Mouse (Mus musculus) E14TG2a.4 (cell line): ENCODE measurements at regions not wholly inside any gene's neighbourhood (a gene's known extent, or its start where the extent isn't known, plus 50 kb on each side); places are given as distances from the start of the nearest gene placed in this dataset.

Experiments used
- H3K27me3 ChIP-seq: 2 replicates; pipeline ENCODE4 v1.6.1; 2014; ENCODE audit warnings: low read length, control low read depth; ENCODE audit not compliant: insufficient read depth
- H3K36me3 ChIP-seq: 2 replicates; pipeline ENCODE4 v1.6.1; 2014; ENCODE audit warnings: low read length, control low read depth; ENCODE audit not compliant: insufficient read depth
- H3K4me1 ChIP-seq: replicated peaks from 2 replicates; pipeline ENCODE4 v1.6.1; 2014; ENCODE audit warnings: low read depth, low read length, control low read depth
- H3K4me3 ChIP-seq: replicated peaks from 2 replicates; pipeline ENCODE4 v1.5.1; 2014; ENCODE audit warnings: mild to moderate bottlenecking, low read length
- H3K9me3 ChIP-seq: 2 replicates; pipeline ENCODE4 v1.6.1; 2014; ENCODE audit warnings: low read length, control low read depth
- CTCF ChIP-seq: conservative IDR thresholded peaks from 2 replicates; pipeline ENCODE4 v1.5.1; 2014; ENCODE audit warnings: low read length
- NANOG ChIP-seq: IDR thresholded peaks from 2 replicates; pipeline ENCODE4 v1.6.1; 2014; ENCODE audit warnings: borderline replicate concordance, low read length, mixed read lengths
- POU5F1 ChIP-seq: IDR thresholded peaks from 2 replicates; pipeline ENCODE4 v1.6.1; 2014; ENCODE audit warnings: low read length, borderline replicate concordance

GRCm38 (mm10) chr1:186827773-186828172, 78.6 kb upstream of the Rrp15 start:
- Histone ChIP-seq H3K4me1 (no peaks in the 10 kb centered on the region), H3K36me3 (no peaks in the 10 kb centered on the region), H3K9me3 (no peaks in the 10 kb centered on the region), H3K27me3 (peaks cover 5% of the 10 kb centered on the region; the same call in 1 of the 2 replicates), H3K4me3 (no peak overlapping the region)
- TF ChIP-seq NANOG (no peak), CTCF (peak; percentile 98), POU5F1 (no peak)

GRCm38 (mm10) chr1:186808192-186808960, 59.2 kb upstream of the Rrp15 start:
- TF ChIP-seq NANOG, result no peak
- no peak for TF ChIP-seq POU5F1
- TF ChIP-seq CTCF, result no peak
- Histone ChIP-seq H3K27me3 (peaks cover 15% of the 10 kb centered on the region), H3K4me3 (no peak overlapping the region), H3K9me3 (no peaks in the 10 kb centered on the region), H3K36me3 (no peaks in the 10 kb centered on the region), H3K4me1 (no peaks in the 10 kb centered on the region)

- Histone ChIP-seq H3K36me3 (no peaks in the 10 kb centered on the region), H3K9me3 (no peaks in the 10 kb centered on the region), H3K4me3 (no peak overlapping the region), H3K4me1 (no peaks in the 10 kb centered on the region), H3K27me3 (peaks cover 10% of the 10 kb centered on the region; the same call in 1 of the 2 replicates)
- no peak for TF ChIP-seq POU5F1
- TF ChIP-seq NANOG, result no peak
- no peak for TF ChIP-seq CTCF
These were observed 55.3 kb upstream of the Rrp15 start for GRCm38 (mm10) chr1:186804451-186804850.
